Mouse (Mus musculus) MEL (cell line): ENCODE measurements around the gene Zyg11a.

Source experiments
- CHD1 ChIP-seq: IDR thresholded peaks from 2 replicates; pipeline ENCODE4 v1.6.1; 2012; ENCODE audit warnings: low read depth, mild to moderate bottlenecking, inconsistent platforms, low read length, improper control_type of control experiment
- CTCF ChIP-seq, 3 experiments: IDR thresholded peaks in 2 of 3; conservative IDR thresholded peaks in 1 of 3; 2 replicates each; pipeline ENCODE4 v1.5.1; 2011 to 2012; ENCODE audit warnings: low read length in 3 of 3, low read depth in 2 of 3, mild to moderate bottlenecking in 2 of 3, improper control_type of control experiment in 1 of 3, inconsistent platforms in 1 of 3, mixed read lengths in 1 of 3, moderate library complexity in 1 of 3; ENCODE audit not compliant: control insufficient read depth in 1 of 3, insufficient read depth in 1 of 3, poor library complexity in 1 of 3, severe bottlenecking in 1 of 3
- ETS1 ChIP-seq: IDR thresholded peaks from 2 replicates; pipeline ENCODE4 v1.6.1; 2012; ENCODE audit warnings: low read depth, mild to moderate bottlenecking, inconsistent platforms, low read length, improper control_type of control experiment, moderate library complexity
- GATA1 ChIP-seq: IDR thresholded peaks from 2 replicates; pipeline ENCODE4 v1.6.1; 2011; ENCODE audit warnings: low read depth, low read length, improper control_type of control experiment
- MAX ChIP-seq: IDR thresholded peaks from 2 replicates; pipeline ENCODE4 v1.6.1; 2011; ENCODE audit warnings: low read length, improper control_type of control experiment
- MAZ ChIP-seq: IDR thresholded peaks from 2 replicates; pipeline ENCODE4 v1.6.1; 2012; ENCODE audit warnings: low read depth, mild to moderate bottlenecking, inconsistent platforms, low read length, improper control_type of control experiment
- MYC ChIP-seq: IDR thresholded peaks from 2 replicates; pipeline ENCODE4 v1.6.1; 2011; ENCODE audit warnings: low read depth, mild to moderate bottlenecking, low read length, improper control_type of control experiment, moderate library complexity
- POLR2A ChIP-seq, 2 experiments: IDR thresholded peaks; 2 replicates each; pipeline ENCODE4 v1.6.1; 2011 to 2012; ENCODE audit warnings: low read length in 2 of 2, mild to moderate bottlenecking in 2 of 2, control low read depth in 1 of 2, improper control_type of control experiment in 1 of 2, low read depth in 1 of 2, moderate library complexity in 1 of 2; ENCODE audit not compliant: control insufficient read depth in 1 of 2, insufficient read depth in 1 of 2, poor library complexity in 1 of 2
- POLR2AphosphoS2 ChIP-seq: IDR thresholded peaks from 2 replicates; pipeline ENCODE4 v1.6.1; 2011; ENCODE audit warnings: low read length, improper control_type of control experiment
- SIN3A ChIP-seq: IDR thresholded peaks from 2 replicates; pipeline ENCODE4 v1.6.1; 2012; ENCODE audit warnings: low read length, improper control_type of control experiment, inconsistent platforms
- TAL1 ChIP-seq: IDR thresholded peaks from 2 replicates; pipeline ENCODE4 v1.6.1; 2012; ENCODE audit warnings: mild to moderate bottlenecking, inconsistent platforms, low read length, moderate library complexity, mixed read lengths

GRCm38 (mm10) chr4:108196277-108196855, 21.5 kb downstream of the Zyg11a start:
- TF ChIP-seq POLR2A (IDR thresholded peaks at IDR 0.05; ENCODE audit: control insufficient read depth in 1 of 2, insufficient read depth in 1 of 2, low read depth in 1 of 2, low read length in 2 of 2, poor library complexity in 1 of 2) (no peak), CTCF (IDR thresholded peaks at IDR 0.05 in 2 of 3, conservative IDR thresholded peaks at IDR 0.05 in 1 of 3; ENCODE audit: control insufficient read depth in 1 of 3, insufficient read depth in 1 of 3, low read depth in 2 of 3, low read length in 3 of 3, poor library complexity in 1 of 3, severe bottlenecking in 1 of 3) (no peak), ETS1 (no peak), TAL1 (no peak), MYC (no peak), POLR2AphosphoS2 (no peak), GATA1 (no peak), MAZ (no peak), MAX (no peak), CHD1 (no peak), SIN3A (no peak)
